ENCODE assay signal across 8 mouse cellular contexts in the genomic region with DNA sequence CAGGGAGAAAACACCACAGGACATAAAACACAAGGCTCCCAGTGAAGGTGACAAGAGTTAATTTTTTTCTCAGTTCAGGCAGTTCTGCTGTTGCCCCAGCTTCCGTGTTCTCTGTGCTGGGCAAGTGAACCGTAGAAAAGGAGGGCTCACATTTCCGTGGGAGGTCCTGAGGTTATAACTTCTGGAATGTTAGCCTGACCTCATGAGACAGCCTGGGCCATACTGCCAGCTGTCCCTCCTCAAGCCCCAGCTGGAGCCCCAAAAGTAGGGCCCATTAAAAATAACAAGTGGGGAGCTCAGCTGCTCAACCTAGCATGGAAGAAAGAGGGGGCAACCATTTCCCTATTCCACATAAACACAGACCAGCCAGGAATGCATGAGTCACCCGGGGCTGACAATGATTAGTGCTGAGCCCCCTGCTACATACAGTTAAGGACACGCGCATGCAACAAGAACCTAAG. TPM values are rescaled to one million over a fixed set of nuclear protein-coding genes. Genes with fewer than 3 reads are reported as not detected.
DNase-seq lines count a peak whose midpoint lies in the region; ATAC-seq lines count a peak whose summit lies in the region.

No protein-coding gene starts in this region.

- H3K27me3 ChIP-seq in liver, embryonic 12.5 days (replicated peaks), result no peaks in the 10 kb centered on the region

- 46% methylated on average over 6 of the region's 6 CpGs for WGBS in liver, embryonic 12.5 days (ENCODE audit: insufficient replicate concordance)

- ATAC-seq in liver, embryonic 12.5 days, result no peak

- 0 out of 2 replicates have a peak overlapping the region, but pooled peaks have one; percentile 28 for H3K27ac ChIP-seq in liver, embryonic 12.5 days

- no peak overlapping the region for H3K4me3 ChIP-seq in liver, embryonic 12.5 days

- no peak overlapping the region for H3K9ac ChIP-seq in liver, embryonic 12.5 days

- no peaks in the 10 kb centered on the region for H3K36me3 ChIP-seq in liver, embryonic 12.5 days

- peaks cover 33% of the 10 kb centered on the region for H3K4me1 ChIP-seq in liver, embryonic 12.5 days

- no peak overlapping the region for H3K4me2 ChIP-seq in liver, embryonic 12.5 days

- intact Hi-C loops in left cerebral cortex, postnatal 4 days (cut with DNase I), result no loop called here

- peak; percentile 76 for DNase-seq in Muller cell, postnatal 12 days (ENCODE audit: inconsistent ontology term)
- peak; percentile 35 for DNase-seq in embryo, embryonic 11.5 days (ENCODE audit: low read depth, low spot score)
- peak; percentile 18 for DNase-seq in hindlimb bud, embryonic 11.5 days (ENCODE audit: extremely low spot score, low read depth, low spot score)
- no peak for DNase-seq in spleen, adult 12 weeks (ENCODE audit: low spot score)
- no peak for DNase-seq in left cerebral cortex, postnatal 4 days
- DNase-seq in urinary bladder, postnatal 10 days (ENCODE audit: low spot score), result no peak
- DNase-seq in urinary bladder, postnatal 25 days (ENCODE audit: low spot score), result no peak

- H3K9me3 ChIP-seq in liver, embryonic 12.5 days (replicated peaks), result no peaks in the 10 kb centered on the region

RNA-seq across cellular contexts. Expression of gene Cnksr3, which starts 28.8 kb away (rescaled TPM):
- polyA plus RNA-seq in liver, embryonic 12.5 days (2016; fragmentation: Nextera tagmentation; extraction: Ambion mirVana), result 4.8 and 5.3 TPM in 2 replicates
- 1 to 10 TPM; 4.0 to 4.7 TPM for total RNA-seq in left cerebral cortex, postnatal 4 days (2021)

Comparison
In these comparisons a context has a peak if more than half of its experiments do, and no peak if none do; other contexts are left out.
1. DNase-seq: peak in Muller cell, postnatal 12 days (single experiment), embryo, embryonic 11.5 days (single experiment) and hindlimb bud, embryonic 11.5 days (single experiment); none in spleen, adult 12 weeks (single experiment), left cerebral cortex, postnatal 4 days (single experiment), urinary bladder, postnatal 10 days (single experiment) and urinary bladder, postnatal 25 days (single experiment).